Comparison of ENCODE assay signal across 27 mouse cellular contexts in genomic region chrX:130820168-130820567, GRCm38 (mm10).
DNase-seq lines count a peak whose midpoint lies in the region; ATAC-seq lines count a peak whose summit lies in the region.
"Had no signal": no experiment of that assay in that cellular context is flagged by ENCODE, and none has a peak within 500 bp of the region (broad histone marks: within the 10 kb centered on the region; RNA-seq: fewer than 3 reads in every experiment).

No protein-coding gene starts in this region.

- no peaks in the 10 kb centered on the region for H3K36me3 ChIP-seq in hindbrain, embryonic 15.5 days
- no peaks in the 10 kb centered on the region for H3K36me3 ChIP-seq in hindbrain, embryonic 11.5 days (ENCODE audit: control insufficient read depth, insufficient read depth, low read length)
- no peaks in the 10 kb centered on the region for H3K36me3 ChIP-seq in forebrain, embryonic 16.5 days (ENCODE audit: control insufficient read depth, insufficient read depth)
- no peaks in the 10 kb centered on the region for H3K36me3 ChIP-seq in neural tube, embryonic 15.5 days
- H3K36me3 ChIP-seq: embryonic facial prominence, embryonic 15.5 days; heart, embryonic 12.5 days; kidney, embryonic 15.5 days; limb, embryonic 10.5 days; liver, embryonic 15.5 days; lung, embryonic 15.5 days had no signal

- H3K4me2 ChIP-seq in hindbrain, embryonic 15.5 days: no peak overlapping the region
- no peak overlapping the region for H3K4me2 ChIP-seq in hindbrain, embryonic 11.5 days (replicated peaks; ENCODE audit: low read depth, low read length)
- H3K4me2 ChIP-seq in forebrain, embryonic 16.5 days (ENCODE audit: low read length): no peak overlapping the region
- no peak overlapping the region for H3K4me2 ChIP-seq in neural tube, embryonic 15.5 days
- H3K4me2 ChIP-seq: embryonic facial prominence, embryonic 15.5 days; heart, embryonic 12.5 days; kidney, embryonic 15.5 days; liver, embryonic 15.5 days; lung, embryonic 15.5 days had no signal

- no peaks in the 10 kb centered on the region for H3K27me3 ChIP-seq in hindbrain, embryonic 15.5 days
- no peaks in the 10 kb centered on the region for H3K27me3 ChIP-seq in hindbrain, embryonic 11.5 days (ENCODE audit: control insufficient read depth, insufficient read depth, low read length)
- H3K27me3 ChIP-seq in forebrain, embryonic 16.5 days (replicated peaks; ENCODE audit: control insufficient read depth, insufficient read depth, low read length): no peaks in the 10 kb centered on the region
- no peaks in the 10 kb centered on the region for H3K27me3 ChIP-seq in neural tube, embryonic 15.5 days (replicated peaks)
- H3K27me3 ChIP-seq: embryonic facial prominence, embryonic 15.5 days; heart, embryonic 12.5 days; liver, embryonic 15.5 days; lung, embryonic 15.5 days had no signal

- no peak for DNase-seq in hindbrain, embryonic 11.5 days (ENCODE audit: low spot score)
- peak; percentile 0 for DNase-seq in retina, postnatal 1 day
- no peak for DNase-seq in retina, embryonic 14.5 days (ENCODE audit: low spot score)
- DNase-seq in ovary, postnatal 36 days (ENCODE audit: low spot score): no peak
- DNase-seq in urinary bladder, postnatal 10 days (ENCODE audit: low spot score): no peak
- DNase-seq: adrenal gland, postnatal 14 days; cerebellum, adult 8-10 months; gastrocnemius, postnatal 14 days; heart, adult 18-20 months; heart, postnatal 10 days; kidney, postnatal 36 days; layer of hippocampus, adult 9-11 months; liver; lung, postnatal 4 days; right cerebral cortex, postnatal 4 days; thymus, postnatal 14 days had no signal

- no peaks in the 10 kb centered on the region for H3K4me1 ChIP-seq in hindbrain, embryonic 15.5 days (replicated peaks)
- H3K4me1 ChIP-seq in hindbrain, embryonic 11.5 days (replicated peaks; ENCODE audit: control insufficient read depth, insufficient read depth, low read length): no peaks in the 10 kb centered on the region
- H3K4me1 ChIP-seq in forebrain, embryonic 16.5 days (replicated peaks; ENCODE audit: control insufficient read depth, insufficient read depth, low read length): no peaks in the 10 kb centered on the region
- H3K4me1 ChIP-seq in neural tube, embryonic 15.5 days: no peaks in the 10 kb centered on the region
- H3K4me1 ChIP-seq: embryonic facial prominence, embryonic 15.5 days; heart, embryonic 12.5 days; kidney, embryonic 15.5 days; limb, embryonic 10.5 days; liver, embryonic 15.5 days; lung, embryonic 15.5 days had no signal

- H3K27ac ChIP-seq in hindbrain, embryonic 15.5 days (replicated peaks): no peak overlapping the region
- H3K27ac ChIP-seq in hindbrain, embryonic 11.5 days (ENCODE audit: low read depth, low read length): no peak overlapping the region
- H3K27ac ChIP-seq in forebrain, embryonic 16.5 days (ENCODE audit: low read length): no peak overlapping the region
- H3K27ac ChIP-seq in neural tube, embryonic 15.5 days (replicated peaks): no peak overlapping the region
- H3K27ac ChIP-seq: embryonic facial prominence, embryonic 15.5 days; kidney, embryonic 15.5 days; left cerebral cortex, adult 2 months; limb, embryonic 10.5 days; liver, embryonic 15.5 days; lung, embryonic 15.5 days had no signal

- peak; percentile 76 for ATAC-seq in hindbrain, embryonic 15.5 days (ENCODE audit: low FRiP score, low read depth)
- ATAC-seq in hindbrain, embryonic 11.5 days (ENCODE audit: low FRiP score): no peak
- peak; percentile 98 for ATAC-seq in forebrain, embryonic 16.5 days
- peak; percentile 57 for ATAC-seq in neural tube, embryonic 15.5 days (ENCODE audit: low FRiP score)
- ATAC-seq: intestine, postnatal 0 days had no signal

- no peak overlapping the region for H3K4me3 ChIP-seq in hindbrain, embryonic 15.5 days
- no peak overlapping the region for H3K4me3 ChIP-seq in hindbrain, embryonic 11.5 days (ENCODE audit: low read depth, low read length)
- no peak overlapping the region for H3K4me3 ChIP-seq in forebrain, embryonic 16.5 days (replicated peaks; ENCODE audit: low read length)
- no peak overlapping the region for H3K4me3 ChIP-seq in neural tube, embryonic 15.5 days (replicated peaks)
- H3K4me3 ChIP-seq: embryonic facial prominence, embryonic 15.5 days; heart, embryonic 12.5 days; kidney, embryonic 15.5 days; left cerebral cortex, adult 2 months; limb, embryonic 10.5 days; liver, embryonic 15.5 days; lung, embryonic 15.5 days had no signal

- H3K9ac ChIP-seq in hindbrain, embryonic 15.5 days: no peak overlapping the region
- no peak overlapping the region for H3K9ac ChIP-seq in hindbrain, embryonic 11.5 days (ENCODE audit: low read depth, low read length)
- no peak overlapping the region for H3K9ac ChIP-seq in forebrain, embryonic 16.5 days (replicated peaks; ENCODE audit: low read depth, low read length)
- H3K9ac ChIP-seq in neural tube, embryonic 15.5 days (replicated peaks): no peak overlapping the region
- H3K9ac ChIP-seq: embryonic facial prominence, embryonic 15.5 days; heart, embryonic 12.5 days; kidney, embryonic 15.5 days; liver, embryonic 15.5 days; lung, embryonic 15.5 days had no signal

- H3K9me3 ChIP-seq in hindbrain, embryonic 15.5 days: no peaks in the 10 kb centered on the region
- no peaks in the 10 kb centered on the region for H3K9me3 ChIP-seq in hindbrain, embryonic 11.5 days (ENCODE audit: control insufficient read depth, low read length)
- H3K9me3 ChIP-seq in forebrain, embryonic 16.5 days (ENCODE audit: control insufficient read depth, low read length): no peaks in the 10 kb centered on the region
- H3K9me3 ChIP-seq in neural tube, embryonic 15.5 days (replicated peaks): no peaks in the 10 kb centered on the region
- H3K9me3 ChIP-seq: embryonic facial prominence, embryonic 15.5 days; heart, embryonic 12.5 days; kidney, embryonic 15.5 days; limb, embryonic 10.5 days; liver, embryonic 15.5 days; lung, embryonic 15.5 days had no signal

- WGBS in hindbrain, embryonic 15.5 days: 47% methylated on average over 3 of the region's 3 CpGs
- WGBS in hindbrain, embryonic 11.5 days: 77% methylated on average over 3 of the region's 3 CpGs
- 29% methylated on average over 3 of the region's 3 CpGs for WGBS in forebrain, embryonic 16.5 days
- WGBS in neural tube, embryonic 15.5 days: 73% methylated on average over 3 of the region's 3 CpGs
